Mouse (Mus musculus) monocyte, adult 5-6 weeks (primary cell): ENCODE results near the gene H2-Ke6. TPM values are rescaled to one million over a fixed set of nuclear protein-coding genes. Genes with fewer than 3 reads are reported as not detected.

Experiments
- ATAC-seq: fragments of 153-309, 156-312 bp; replicated peaks from 2 replicates; pipeline ENCODE4 v1.8.0; 2017; ENCODE audit warnings: mild to moderate bottlenecking; ENCODE audit not compliant: low TSS enrichment, insufficient number of reproducible peaks, severe bottlenecking, poor library complexity, low FRiP score
- total RNA-seq: library from RNA; stranded (forward); fragments of 200-1000, 200-491, 200-594 nt; gene quantifications from 3 replicates; pipeline ENCODE4 v1.2.3, GENCODE M21; 2017

The H2-Ke6 gene
- 77.7 to 117 TPM (median 111 TPM) in 3 replicates for total RNA-seq

- peak; percentile 41 for ATAC-seq
Observed at GRCm38 (mm10) chr17:34027656-34028223, at the start of gene H2-Ke6. TSS of gene H2-Ke6 (minus strand) at chr17:34028060.

GRCm38 (mm10) chr17:34077549-34077948 is 49.7 kb upstream of the H2-Ke6 start:
- ATAC-seq: peak; percentile 36; the same call in 1 of the 2 replicates

GRCm38 (mm10) chr17:34075271-34075670 is 47.4 kb upstream of the H2-Ke6 start:
- no peak for ATAC-seq

- ATAC-seq: peak; percentile 59
Observed at GRCm38 (mm10) chr17:34072091-34072490, 44.2 kb upstream of the H2-Ke6 start.

GRCm38 (mm10) chr17:34068864-34069263 is 41.0 kb upstream of the H2-Ke6 start:
- ATAC-seq: no peak

GRCm38 (mm10) chr17:34057224-34057623 is 29.4 kb upstream of the H2-Ke6 start:
- ATAC-seq: peak; percentile 25; the same call in 1 of the 2 replicates

GRCm38 (mm10) chr17:34047404-34048050 is 19.7 kb upstream of the H2-Ke6 start:
- peak; percentile 77 for ATAC-seq

GRCm38 (mm10) chr17:34045941-34046340 is 18.1 kb upstream of the H2-Ke6 start:
- ATAC-seq: no peak

- ATAC-seq: no peak
Observed at GRCm38 (mm10) chr17:34039562-34040450, 11.9 kb upstream of the H2-Ke6 start.

GRCm38 (mm10) chr17:34038878-34039561 is 11.2 kb upstream of the H2-Ke6 start, which contains the start of gene Col11a2:
TSS of gene Col11a2 (plus strand) at chr17:34039437.
- no peak for ATAC-seq

- no peak for ATAC-seq
Observed at GRCm38 (mm10) chr17:34038440-34038839, 10.6 kb upstream of the H2-Ke6 start.

- no peak for ATAC-seq
Observed at GRCm38 (mm10) chr17:34037241-34037640, 9.4 kb upstream of the H2-Ke6 start.

- no peak for ATAC-seq
Observed at GRCm38 (mm10) chr17:34036647-34037046, 8.8 kb upstream of the H2-Ke6 start.

- ATAC-seq: no peak
Observed at GRCm38 (mm10) chr17:34035517-34035916, 7.7 kb upstream of the H2-Ke6 start.

GRCm38 (mm10) chr17:34034064-34034463 is 6.2 kb upstream of the H2-Ke6 start:
- no peak for ATAC-seq

GRCm38 (mm10) chr17:34033441-34033840 is 5.6 kb upstream of the H2-Ke6 start:
- no peak for ATAC-seq

- 0 out of 2 replicates have a peak, but pooled peaks have one; percentile 10 for ATAC-seq
Observed at GRCm38 (mm10) chr17:34032806-34033205, 4.9 kb upstream of the H2-Ke6 start.

- ATAC-seq: no peak; the same call in 1 of the 2 replicates
Observed at GRCm38 (mm10) chr17:34032174-34032632, 4.3 kb upstream of the H2-Ke6 start.
